ENCODE assay signal across 18 mouse cellular contexts in genomic region chr5:134423372-134423771, GRCm38 (mm10). TPM values are rescaled to one million over a fixed set of nuclear protein-coding genes. Genes with fewer than 3 reads are reported as not detected.
DNase-seq lines count a peak whose midpoint lies in the region; ATAC-seq and TF ChIP-seq lines count a peak whose summit lies in the region.
"Had no signal": no experiment of that assay in that cellular context is flagged by ENCODE, and none has a peak within 500 bp of the region (broad histone marks: within the 10 kb centered on the region; RNA-seq: fewer than 3 reads in every experiment).

No protein-coding gene starts in this region.

- peaks cover 26% of the 10 kb centered on the region for H3K4me1 ChIP-seq in liver, adult 2 months (ENCODE audit: control insufficient read depth, insufficient read depth, low read length)
- H3K4me1 ChIP-seq in liver, embryonic 12.5 days, result peaks cover 23% of the 10 kb centered on the region
- peaks cover 17 to 38% of the 10 kb centered on the region in 2 experiments for H3K4me1 ChIP-seq in ES-E14 (ENCODE audit: control insufficient read depth in 2 of 2, insufficient read depth in 2 of 2, low read length in 2 of 2, poor library complexity in 1 of 2)
- H3K4me1 ChIP-seq in intestine, postnatal 0 days (replicated peaks; ENCODE audit: control insufficient read depth, insufficient read depth, low read length), result peaks cover 4% of the 10 kb centered on the region; the same call in 1 of the 2 replicates

- TF ChIP-seq POLR2A in liver, adult 2 months (IDR thresholded peaks at IDR 0.05; ENCODE audit: extremely low read depth, insufficient read depth, low read length), result no peak

- H3K4me2 ChIP-seq in liver, embryonic 12.5 days, result no peak overlapping the region
- no peak overlapping the region for H3K4me2 ChIP-seq in intestine, postnatal 0 days (replicated peaks; ENCODE audit: low read depth)
- H3K4me2 ChIP-seq: embryonic facial prominence, embryonic 13.5 days; forebrain, embryonic 12.5 days; forebrain, embryonic 15.5 days; heart, embryonic 11.5 days; hindbrain, embryonic 13.5 days had no signal

- H3K9ac ChIP-seq in liver, adult 2 months (ENCODE audit: low read depth, low read length), result no peak overlapping the region
- no peak overlapping the region for H3K9ac ChIP-seq in liver, embryonic 12.5 days
- peak overlapping the region; percentile 31; the same call in 1 of the 2 replicates for H3K9ac ChIP-seq in ES-E14 (ENCODE audit: insufficient read depth, low read depth, low read length, poor library complexity, severe bottlenecking)
- H3K9ac ChIP-seq in intestine, postnatal 0 days (ENCODE audit: low read depth, low read length), result no peak overlapping the region
- H3K9ac ChIP-seq: embryonic facial prominence, embryonic 13.5 days; forebrain, embryonic 12.5 days; forebrain, embryonic 15.5 days; hindbrain, embryonic 13.5 days had no signal

- no peaks in the 10 kb centered on the region for H3K9me3 ChIP-seq in liver, embryonic 12.5 days (replicated peaks)
- no peaks in the 10 kb centered on the region for H3K9me3 ChIP-seq in ES-E14 (ENCODE audit: control insufficient read depth, insufficient read depth, low read depth, low read length)
- H3K9me3 ChIP-seq in intestine, postnatal 0 days (ENCODE audit: control insufficient read depth), result no peaks in the 10 kb centered on the region
- H3K9me3 ChIP-seq: embryonic facial prominence, embryonic 10.5 days; embryonic facial prominence, embryonic 13.5 days; forebrain, embryonic 12.5 days; forebrain, embryonic 15.5 days; hindbrain, embryonic 13.5 days had no signal

- in situ Hi-C loops in ES-E14 (cut with MboI; ENCODE audit: low sequenced_read_pairs in 2 of 2, unreplicated experiment in 2 of 2), result no loop called here

- H3K27ac ChIP-seq in gastrocnemius, adult 2 months, result peak overlapping the region; percentile 62
- H3K27ac ChIP-seq in liver, adult 2 months (replicated peaks; ENCODE audit: insufficient read depth, low read depth, low read length), result peak overlapping the region; percentile 53
- H3K27ac ChIP-seq in liver, embryonic 12.5 days, result no peak overlapping the region
- H3K27ac ChIP-seq in ES-E14 (ENCODE audit: insufficient read depth, low read depth, low read length, poor library complexity, severe bottlenecking), result peak overlapping the region; percentile 96
- no peak overlapping the region; the same call in 1 of the 2 replicates for H3K27ac ChIP-seq in intestine, postnatal 0 days (ENCODE audit: low read depth, low read length)
- H3K27ac ChIP-seq: embryonic facial prominence, embryonic 10.5 days; embryonic facial prominence, embryonic 13.5 days; forebrain, embryonic 12.5 days; forebrain, embryonic 15.5 days; hindbrain, embryonic 13.5 days had no signal

- H3K27me3 ChIP-seq in liver, adult 2 months (ENCODE audit: control insufficient read depth, insufficient read depth, low read length), result no peaks in the 10 kb centered on the region
- H3K27me3 ChIP-seq in liver, embryonic 12.5 days (replicated peaks), result no peaks in the 10 kb centered on the region
- no peaks in the 10 kb centered on the region for H3K27me3 ChIP-seq in intestine, postnatal 0 days (replicated peaks; ENCODE audit: control insufficient read depth, insufficient read depth, low read length)
- H3K27me3 ChIP-seq: embryonic facial prominence, embryonic 13.5 days; forebrain, embryonic 12.5 days; forebrain, embryonic 15.5 days; hindbrain, embryonic 13.5 days had no signal

- no peak for DNase-seq in gastrocnemius, adult 2 months
- DNase-seq in gastrocnemius, postnatal 14 days, result no peak
- DNase-seq in liver, adult 2 months (ENCODE audit: extremely low read depth, low read depth, low spot score), result peak; percentile 36
- no peak for DNase-seq in ES-E14 (ENCODE audit: low read depth, low spot score)
- no peak for DNase-seq in layer of hippocampus, adult 11-12 months (ENCODE audit: low spot score)
- DNase-seq: embryo, embryonic 11 days had no signal

- 71% methylated on average over 6 of the region's 6 CpGs for WGBS in liver, adult 2 months
- WGBS in liver, embryonic 12.5 days (ENCODE audit: insufficient replicate concordance), result 73% methylated on average over 6 of the region's 6 CpGs
- WGBS in intestine, postnatal 0 days, result 88% methylated on average over 6 of the region's 6 CpGs

- intact Hi-C loops in gastrocnemius, adult 2 months (cut with DNase I), result loop anchor here (5.0 kb wide), 1 partner anchor 34 kb away; the partner anchor contains the start of gene Gtf2ird1
- intact Hi-C loops in gastrocnemius, postnatal 14 days (cut with DNase I; ENCODE audit: low total_unique reads), result no loop called here

- ATAC-seq in liver, embryonic 12.5 days, result no peak
- ATAC-seq in intestine, postnatal 0 days, result no peak
- ATAC-seq: CD4-positive, CD25-positive, alpha-beta regulatory T cell, adult 4 months; forebrain, embryonic 15.5 days; inflammation-experienced regulatory T-cells, adult 6 months; intestine, embryonic 16.5 days had no signal

- peaks cover 29% of the 10 kb centered on the region; the same call in 1 of the 2 replicates for H3K79me2 ChIP-seq in liver, adult 2 months (ENCODE audit: control insufficient read depth, insufficient read depth, low read length)

- no peak for TF ChIP-seq CTCF in gastrocnemius, adult 2 months (IDR thresholded peaks at IDR 0.05)
- TF ChIP-seq CTCF in liver, adult 2 months (IDR thresholded peaks at IDR 0.05; ENCODE audit: low read depth, low read length), result no peak
- no peak for TF ChIP-seq CTCF in intestine, postnatal 0 days (IDR thresholded peaks at IDR 0.05; ENCODE audit: low read depth)

- H3K4me3 ChIP-seq in gastrocnemius, adult 2 months, result no peak overlapping the region
- H3K4me3 ChIP-seq in liver, adult 2 months (ENCODE audit: insufficient read depth, low read depth, low read length), result no peak overlapping the region
- H3K4me3 ChIP-seq in liver, embryonic 12.5 days, result no peak overlapping the region
- H3K4me3 ChIP-seq in ES-E14 (ENCODE audit: insufficient read depth in 1 of 2, low read depth in 1 of 2, low read length in 2 of 2, poor library complexity in 1 of 2, severe bottlenecking in 1 of 2), result no peak overlapping the region
- no peak overlapping the region for H3K4me3 ChIP-seq in intestine, postnatal 0 days (ENCODE audit: low read depth, low read length)
- H3K4me3 ChIP-seq: embryonic facial prominence, embryonic 10.5 days; embryonic facial prominence, embryonic 13.5 days; erythroblast, embryonic 14.5 days; forebrain, embryonic 12.5 days; forebrain, embryonic 15.5 days; hindbrain, embryonic 13.5 days had no signal

- H3K36me3 ChIP-seq in liver, adult 2 months (ENCODE audit: control insufficient read depth, insufficient read depth, low read length), result no peaks in the 10 kb centered on the region
- 0 out of 2 replicates have a peak, but pooled peaks cover 4% of the 10 kb centered on the region for H3K36me3 ChIP-seq in liver, embryonic 12.5 days
- H3K36me3 ChIP-seq in ES-E14 (ENCODE audit: control insufficient read depth, insufficient read depth, low read length, poor library complexity, severe bottlenecking), result peaks cover 2% of the 10 kb centered on the region; the same call in 1 of the 2 replicates
- H3K36me3 ChIP-seq in intestine, postnatal 0 days (ENCODE audit: control insufficient read depth, insufficient read depth), result peaks cover 3% of the 10 kb centered on the region; the same call in 1 of the 2 replicates
- H3K36me3 ChIP-seq: forebrain, embryonic 15.5 days; hindbrain, embryonic 13.5 days had no signal

TF ChIP-seq in ES-E14, 5 proteins besides CTCF, POLR2A, EP300 and RAD21:
- TF ChIP-seq HCFC1 (IDR thresholded peaks at IDR 0.05; ENCODE audit: borderline replicate concordance, insufficient read depth, low read length) (no peak), MAFK (IDR thresholded peaks at IDR 0.05; ENCODE audit: insufficient read depth, low read depth, low read length) (no peak), CHD2 (IDR thresholded peaks at IDR 0.05; ENCODE audit: low read depth, low read length) (no peak), ZC3H11A (IDR thresholded peaks at IDR 0.05; ENCODE audit: borderline replicate concordance, low read depth, low read length) (no peak), ZNF384 (IDR thresholded peaks at IDR 0.05; ENCODE audit: low read depth, low read length) (no peak)

RNA-seq across cellular contexts. Expression of gene Gtf2ird1, which starts 33.1 kb away (rescaled TPM):
- 10 to 100 TPM; 14.6 to 21.5 TPM for total RNA-seq in gastrocnemius, adult 2 months (2021)
- total RNA-seq in gastrocnemius, postnatal 14 days (2021), result 10 to 100 TPM in 1 of 2 experiments, 1 to 10 TPM in 1; 9.5 to 10.7 TPM
- total RNA-seq in liver, adult 2 months (2014; rRNA removed), result 6.5 and 14.8 TPM in 2 replicates
- 14.9 and 15.3 TPM in 2 replicates for polyA plus RNA-seq in liver, adult 2 months (2012; rRNA removed)
- polyA plus RNA-seq in liver, embryonic 12.5 days (2016; fragmentation: Nextera tagmentation; extraction: Ambion mirVana), result 23.5 and 26.4 TPM in 2 replicates
- total RNA-seq in ES-E14 (2012; rRNA removed), result 63.5 and 118 TPM in 2 replicates
- polyA plus RNA-seq in intestine, postnatal 0 days (2015; fragmentation: Nextera tagmentation; extraction: Ambion mirVana), result 42.8 and 46.8 TPM in 2 replicates

Comparison
In these comparisons a context has a peak if more than half of its experiments do, and no peak if none do; other contexts are left out.
1. H3K27ac ChIP-seq: peak in gastrocnemius, adult 2 months (single experiment), liver, adult 2 months (single experiment) and ES-E14 (single experiment); none in liver, embryonic 12.5 days (single experiment) and intestine, postnatal 0 days (single experiment).